Mouse (Mus musculus) right cerebral cortex, postnatal 10 days (tissue): ENCODE data around the gene Gpr139.

Experiments
- DNase-seq, 2 experiments: peaks; one replicate each; pipeline ENCODE4 v3.0.0; 2021; ENCODE audit warnings: low spot score in 2 of 2

The Gpr139 gene

DNA sequence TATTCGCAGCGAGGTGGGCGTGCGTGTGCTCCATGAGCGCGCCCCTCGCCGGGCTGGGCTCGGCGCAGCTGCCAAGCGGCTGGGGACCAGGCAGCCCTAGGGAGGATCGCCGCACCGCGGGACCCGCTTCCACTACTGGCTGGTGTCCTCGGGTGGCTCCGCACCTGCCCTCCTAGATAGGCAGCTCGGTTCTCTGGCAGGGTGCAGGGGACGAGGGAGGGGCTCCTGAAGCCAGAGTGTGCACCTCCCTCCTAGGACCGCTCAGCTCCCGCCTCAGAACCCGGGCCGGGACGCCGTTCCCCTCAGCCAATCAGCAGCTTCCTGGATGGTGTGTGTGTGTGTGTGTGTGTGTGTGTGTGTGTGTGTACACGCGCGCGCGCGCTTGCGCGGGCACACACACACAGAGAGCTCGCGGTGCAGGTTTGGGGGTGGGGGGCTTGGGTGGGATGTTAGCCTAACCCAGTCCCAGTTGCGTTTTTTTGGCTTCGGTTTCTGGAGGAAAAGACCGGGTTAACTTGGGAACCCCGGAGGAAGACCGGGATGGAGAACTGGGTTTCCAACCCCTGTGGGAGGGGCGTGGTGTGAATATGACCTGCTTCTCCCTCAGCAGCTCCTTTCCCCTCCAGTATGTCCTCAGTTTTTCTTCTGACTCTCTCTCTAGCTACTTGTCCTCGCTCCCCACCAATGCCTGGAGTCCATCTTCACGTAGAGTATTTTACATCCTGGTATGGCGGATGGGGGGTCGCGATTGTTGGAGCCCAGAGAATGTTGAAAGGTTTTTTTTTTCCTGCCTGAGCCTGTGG, at the start of gene Gpr139:
Gene Gpr139 (minus strand): TSS at position 263 of the 803 bp plus-strand sequence.
- DNase-seq: peak; percentile 79 to 82

DNA sequence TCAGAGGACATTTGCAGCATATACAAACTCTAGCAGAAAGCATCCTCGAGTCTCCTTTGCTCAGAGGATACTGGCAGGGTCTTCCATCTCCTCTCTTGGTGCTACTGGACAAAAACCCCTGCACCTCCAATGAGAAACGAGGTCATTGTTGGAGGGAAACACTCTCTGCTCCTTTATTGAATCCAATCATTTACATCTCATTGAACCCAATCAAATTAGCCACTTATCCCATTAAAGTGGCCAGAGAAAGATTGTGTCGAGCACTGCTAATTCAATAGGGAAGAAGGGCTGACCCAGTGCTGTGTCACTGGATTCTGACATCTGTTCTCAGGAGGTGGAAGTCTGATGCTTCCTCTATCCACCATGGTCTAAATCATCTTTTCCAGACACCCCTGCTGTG, 46.6 kb upstream of the Gpr139 start:
- no peak for DNase-seq

DNA sequence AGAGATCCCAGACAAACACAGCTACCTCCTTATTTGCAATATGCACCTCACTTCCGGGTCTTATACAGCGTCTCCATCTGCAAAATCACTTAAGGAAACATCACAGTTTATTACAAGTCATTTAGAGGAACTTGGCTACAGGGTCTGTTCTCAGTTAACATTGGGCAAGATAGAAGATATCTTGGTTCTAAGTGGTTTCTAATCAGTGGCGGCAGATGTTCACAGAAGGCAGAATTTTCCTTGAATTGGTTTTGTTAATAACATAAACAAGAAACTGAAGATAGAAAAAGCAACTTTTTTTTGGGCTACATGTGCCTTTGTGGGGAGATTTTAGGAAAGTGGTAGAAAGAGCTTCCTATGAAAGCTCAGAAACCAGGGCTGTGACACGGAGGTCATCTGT, 38.3 kb upstream of the Gpr139 start:
- no peak for DNase-seq

DNA sequence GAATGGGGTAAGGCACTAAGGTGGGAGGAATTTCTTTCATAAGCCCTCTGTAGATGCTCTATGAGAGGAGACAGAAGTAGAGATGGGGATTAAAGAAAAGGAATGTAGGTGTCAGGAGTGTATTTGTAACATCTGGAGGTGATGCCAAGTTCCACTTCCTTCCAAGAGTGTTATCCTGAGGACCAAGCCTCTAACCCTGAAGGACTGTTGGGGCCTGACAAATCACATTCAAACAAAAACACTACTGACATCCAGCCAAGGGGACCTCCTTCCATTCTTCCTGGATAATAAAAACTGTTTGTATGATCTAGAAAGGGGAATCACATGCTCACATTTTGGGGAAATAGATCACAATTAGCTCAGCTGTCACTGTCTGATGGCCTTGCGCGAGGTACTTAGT, 34.7 kb upstream of the Gpr139 start:
- no peak for DNase-seq

DNA sequence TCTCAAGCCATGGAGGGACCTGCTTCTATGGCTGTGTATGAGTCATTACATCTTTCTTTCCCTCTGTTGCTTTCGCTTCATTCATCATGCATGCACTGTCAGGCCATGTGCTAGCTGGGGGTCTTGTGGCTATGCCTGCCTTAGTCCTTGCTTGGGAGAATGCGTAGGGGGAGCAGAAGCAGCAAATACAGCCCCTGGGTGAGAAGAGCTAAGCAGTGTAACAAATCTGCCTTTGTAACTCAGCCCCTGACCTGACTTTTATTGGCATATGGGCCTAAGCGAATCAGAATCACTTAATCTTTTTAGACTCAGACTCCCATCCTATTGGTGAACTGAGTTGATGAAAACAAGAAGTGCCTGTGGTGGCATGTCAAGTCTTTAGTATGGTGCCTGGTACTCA, 22.8 kb upstream of the Gpr139 start:
- DNase-seq: no peak

DNA sequence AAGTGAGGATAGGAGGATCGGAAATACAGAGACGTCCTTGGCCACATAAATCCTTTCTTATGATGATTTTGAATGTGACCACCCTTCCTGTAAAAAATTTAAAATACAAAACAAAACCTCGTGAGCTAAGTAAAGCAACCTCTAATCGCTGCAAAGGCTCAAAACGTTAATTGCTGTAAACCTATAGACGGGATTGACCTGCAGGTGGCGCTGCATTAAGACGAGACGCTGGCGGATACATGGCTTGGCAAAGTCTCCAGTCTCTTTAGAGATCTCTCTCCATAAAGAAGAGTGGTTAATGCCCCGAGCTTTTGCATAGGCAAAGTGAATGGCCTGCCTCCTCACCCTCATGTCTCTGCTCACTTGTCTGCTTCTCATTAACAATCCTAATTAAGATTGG, 2.0 kb upstream of the Gpr139 start:
- DNase-seq: peak; percentile 56 to 84

DNA sequence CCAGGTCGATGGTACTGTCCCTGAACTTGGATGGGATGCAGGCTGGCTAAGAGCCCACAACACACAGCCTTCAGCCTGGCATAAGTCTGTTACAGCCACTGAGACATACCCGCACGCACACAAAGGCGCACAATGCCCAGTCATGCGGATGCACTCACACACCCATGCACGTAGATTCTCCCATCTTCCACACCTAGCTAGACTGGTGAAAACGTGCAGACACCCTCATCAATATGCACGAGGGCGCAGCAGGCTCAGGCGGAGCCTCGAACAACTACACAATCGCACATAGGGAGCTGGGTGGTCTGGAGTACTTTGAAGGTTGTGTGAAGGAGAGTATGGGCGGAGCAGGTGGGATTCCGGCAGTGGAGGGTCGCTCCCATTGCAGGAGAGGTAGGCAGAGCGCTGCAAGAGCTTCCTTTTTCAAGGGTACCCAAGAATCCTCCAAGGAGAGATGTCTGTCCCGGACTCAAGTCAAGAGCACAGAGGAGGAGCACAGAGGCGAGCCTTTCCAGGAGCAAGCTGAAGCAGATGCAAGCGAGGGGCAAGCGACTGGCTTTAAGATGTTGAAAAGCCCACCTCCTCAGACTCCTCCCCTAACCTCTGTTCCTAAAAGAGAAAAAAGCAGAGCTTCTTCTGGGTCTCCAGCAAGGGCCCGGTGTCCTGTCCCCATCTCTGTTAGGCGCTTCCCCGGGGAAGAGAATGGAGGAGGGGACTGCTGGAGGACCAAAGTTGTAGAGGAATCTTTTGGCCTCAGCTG, 958 bp upstream of the Gpr139 start:
- peak; percentile 32 to 40 for DNase-seq

DNA sequence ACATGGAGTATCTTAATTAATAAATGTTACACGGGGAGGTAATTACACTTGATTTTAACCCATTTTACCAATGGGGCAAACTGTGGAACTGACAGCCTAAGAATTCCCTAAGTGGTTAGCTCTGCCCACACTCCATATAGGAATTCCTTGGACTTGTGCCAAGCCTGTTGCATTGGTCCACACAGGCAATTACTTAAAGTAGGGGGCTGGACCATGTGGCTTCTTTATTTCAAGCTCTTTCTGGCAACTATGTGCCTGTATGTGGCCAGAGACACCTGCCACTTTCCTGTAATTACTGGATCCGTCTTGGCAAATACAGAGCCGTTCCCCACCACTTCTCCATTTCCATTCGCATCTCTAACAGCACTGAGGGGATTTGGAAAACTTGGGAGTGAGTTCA, 3.4 kb downstream of the Gpr139 start:
- no peak for DNase-seq

DNA sequence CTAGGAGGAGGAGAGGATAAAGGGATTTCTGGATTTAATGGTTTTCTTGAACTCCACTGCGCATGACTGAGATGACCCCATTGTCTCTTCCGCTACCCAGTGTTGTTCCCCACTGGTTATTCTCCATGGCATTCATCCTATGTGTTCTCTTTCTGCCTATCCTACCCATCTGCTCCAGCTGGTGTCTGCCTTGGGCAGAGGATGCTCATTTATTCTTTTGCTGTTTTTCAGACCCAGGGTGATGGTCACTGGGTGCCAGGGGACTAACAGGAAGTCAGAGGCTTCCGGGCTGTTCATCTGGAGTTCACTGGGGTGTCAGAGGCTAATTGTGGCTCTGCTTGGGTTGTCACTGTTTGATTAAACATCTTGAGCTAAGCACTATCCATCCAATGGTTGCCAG, 24.4 kb downstream of the Gpr139 start:
- DNase-seq: no peak

DNA sequence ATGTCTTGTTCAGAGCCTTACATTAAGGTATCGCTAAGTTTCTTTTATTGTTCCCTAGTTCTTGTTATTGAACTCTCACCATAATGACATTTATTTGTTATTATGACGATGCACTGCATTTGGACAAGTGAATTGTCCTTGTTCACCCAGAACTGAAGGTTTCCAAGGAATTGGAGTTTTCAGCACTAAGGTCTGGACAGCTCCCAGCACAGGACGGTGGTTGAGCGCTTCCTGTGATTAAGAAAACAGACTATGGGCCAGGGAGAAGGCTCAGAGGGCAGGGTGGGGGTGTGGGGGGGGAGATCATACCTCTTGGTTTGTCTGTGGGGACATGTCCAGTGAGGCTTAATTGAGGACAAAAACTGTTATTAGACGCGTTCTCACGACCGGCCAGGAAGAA, 72.6 kb downstream of the Gpr139 start:
- DNase-seq: no peak

DNA sequence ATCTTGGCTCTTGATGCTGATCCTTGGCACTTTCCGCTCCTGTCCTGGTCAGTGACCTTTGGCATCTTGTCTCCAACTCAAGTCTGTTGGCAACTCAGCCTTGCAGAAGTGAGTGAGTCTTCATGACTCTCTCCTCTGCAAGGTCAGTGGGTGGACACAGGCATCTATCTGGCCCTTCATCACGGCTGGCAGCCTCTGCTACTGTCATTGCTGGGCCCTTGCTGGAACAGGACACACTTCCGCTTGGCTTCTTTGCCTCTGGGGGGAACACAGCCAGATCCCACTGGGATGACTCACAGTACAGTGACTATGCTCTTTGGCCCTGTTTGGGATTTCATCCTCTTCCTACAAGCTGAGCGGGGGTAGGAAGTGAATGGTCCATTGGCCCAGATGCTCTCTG, 78.5 kb downstream of the Gpr139 start:
- DNase-seq: no peak

DNA sequence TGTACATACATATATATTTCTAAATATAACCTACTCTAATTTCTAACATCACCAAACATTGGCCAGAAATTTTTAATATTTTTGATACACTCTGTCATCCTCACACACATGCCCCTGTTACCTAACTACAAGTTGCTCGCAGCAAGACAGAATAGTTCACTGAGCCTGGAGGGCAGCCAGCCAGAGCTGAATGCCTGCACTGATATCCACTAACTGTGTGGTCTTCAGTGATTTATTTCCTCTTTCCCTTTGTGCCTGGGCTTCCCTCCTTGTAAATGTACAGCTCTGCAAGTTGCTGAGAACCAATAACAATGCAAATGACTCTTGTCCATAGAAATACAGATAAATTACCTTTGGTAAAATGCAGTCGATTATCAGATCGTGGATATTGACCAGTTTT, 87.8 kb downstream of the Gpr139 start:
- DNase-seq: no peak
